Mouse (Mus musculus) MEL (cell line): ENCODE measurements around the gene Parp4. TPM values are rescaled to one million over a fixed set of nuclear protein-coding genes. Genes with fewer than 3 reads are reported as not detected.

Experiments
- DNase-seq: peaks from one replicate; pipeline ENCODE4 v3.0.0; 2011; ENCODE audit warnings: low read depth, low spot score
- H3K27ac ChIP-seq: 2 replicates; pipeline ENCODE4 v1.5.1; 2012; ENCODE audit warnings: low read depth, mild to moderate bottlenecking, control low read depth, low read length, moderate library complexity; ENCODE audit not compliant: control insufficient read depth
- H3K27me3 ChIP-seq, 2 experiments: fragments of 150-350 bp in 1 of 2; sonication (generic) in 1 of 2; 2 replicates each; pipeline ENCODE4 v1.6.1; 2012; ENCODE audit warnings: low read length in 2 of 2, mild to moderate bottlenecking in 2 of 2, improper control_type of control experiment in 1 of 2, moderate library complexity in 1 of 2; ENCODE audit not compliant: insufficient read depth in 2 of 2, control insufficient read depth in 1 of 2
- H3K36me3 ChIP-seq, 2 experiments: 2 replicates each; pipeline ENCODE4 v1.6.1; 2012 to 2014; ENCODE audit warnings: low read length in 2 of 2, improper control_type of control experiment in 1 of 2, inconsistent platforms in 1 of 2, mild to moderate bottlenecking in 1 of 2; ENCODE audit not compliant: insufficient read depth in 2 of 2, control insufficient read depth in 1 of 2
- H3K4me1 ChIP-seq, 2 experiments: fragments of 150-350 bp in 1 of 2; sonication (generic) in 1 of 2; 2 replicates each; pipeline ENCODE4 v1.6.1; 2012; ENCODE audit warnings: low read length in 2 of 2, improper control_type of control experiment in 1 of 2, mild to moderate bottlenecking in 1 of 2; ENCODE audit not compliant: insufficient read depth in 2 of 2, control insufficient read depth in 1 of 2
- H3K4me3 ChIP-seq, 2 experiments: fragments of 150-350 bp in 1 of 2; sonication (generic) in 1 of 2; 2 replicates each; pipeline ENCODE4 v1.5.1; 2012; ENCODE audit warnings: low read depth in 2 of 2, low read length in 2 of 2, mild to moderate bottlenecking in 2 of 2, moderate library complexity in 2 of 2, control low read depth in 1 of 2, improper control_type of control experiment in 1 of 2; ENCODE audit not compliant: control insufficient read depth in 1 of 2, insufficient read depth in 1 of 2
- H3K79me2 ChIP-seq: 2 replicates; pipeline ENCODE4 v1.6.1; 2012; ENCODE audit warnings: mild to moderate bottlenecking, low read length, moderate library complexity; ENCODE audit not compliant: control insufficient read depth, poor library complexity, insufficient read depth
- H3K9ac ChIP-seq: 2 replicates; pipeline ENCODE4 v1.6.1; 2012; ENCODE audit warnings: low read depth, mild to moderate bottlenecking, control low read depth, low read length, moderate library complexity; ENCODE audit not compliant: control insufficient read depth, poor library complexity, severe bottlenecking
- H3K9me3 ChIP-seq: fragments of 150-350 bp; sonication (generic); replicated peaks from 2 replicates; pipeline ENCODE4 v1.6.1; 2012; ENCODE audit warnings: mild to moderate bottlenecking, low read length, improper control_type of control experiment, moderate library complexity; ENCODE audit not compliant: insufficient read depth
- CHD1 ChIP-seq: IDR thresholded peaks from 2 replicates; pipeline ENCODE4 v1.6.1; 2012; ENCODE audit warnings: low read depth, mild to moderate bottlenecking, inconsistent platforms, low read length, improper control_type of control experiment
- CTCF ChIP-seq, 3 experiments: IDR thresholded peaks in 2 of 3; conservative IDR thresholded peaks in 1 of 3; 2 replicates each; pipeline ENCODE4 v1.5.1; 2011 to 2012; ENCODE audit warnings: low read length in 3 of 3, low read depth in 2 of 3, mild to moderate bottlenecking in 2 of 3, improper control_type of control experiment in 1 of 3, inconsistent platforms in 1 of 3, mixed read lengths in 1 of 3, moderate library complexity in 1 of 3; ENCODE audit not compliant: control insufficient read depth in 1 of 3, insufficient read depth in 1 of 3, poor library complexity in 1 of 3, severe bottlenecking in 1 of 3
- ELF1 ChIP-seq: IDR thresholded peaks from 2 replicates; pipeline ENCODE4 v1.6.1; 2014; ENCODE audit warnings: low read depth, mild to moderate bottlenecking, inconsistent platforms, low read length, improper control_type of control experiment, moderate library complexity
- EP300 ChIP-seq, 2 experiments: IDR thresholded peaks; 2 replicates each; pipeline ENCODE4 v1.6.1; 2011; ENCODE audit warnings: improper control_type of control experiment in 2 of 2, low read length in 2 of 2, low read depth in 1 of 2, mild to moderate bottlenecking in 1 of 2
- JUND ChIP-seq: IDR thresholded peaks from 2 replicates; pipeline ENCODE4 v1.6.1; 2011; ENCODE audit warnings: low read depth, mild to moderate bottlenecking, improper control_type of control experiment, low read length
- KAT2A ChIP-seq: conservative IDR thresholded peaks from 2 replicates; pipeline ENCODE4 v1.6.1; 2012; ENCODE audit warnings: low read depth, low read length, improper control_type of control experiment, inconsistent platforms
- MAFK ChIP-seq: IDR thresholded peaks from 2 replicates; pipeline ENCODE4 v1.6.1; 2011; ENCODE audit warnings: low read depth, mild to moderate bottlenecking, low read length, improper control_type of control experiment, borderline replicate concordance
- MEF2A ChIP-seq: IDR thresholded peaks from 2 replicates; pipeline ENCODE4 v1.6.1; 2014; ENCODE audit warnings: low read depth, mild to moderate bottlenecking, inconsistent platforms, low read length, improper control_type of control experiment; ENCODE audit not compliant: poor library complexity, insufficient replicate concordance, severe bottlenecking; ENCODE audit errors: extremely low read depth
- MYB ChIP-seq: IDR thresholded peaks from 2 replicates; pipeline ENCODE4 v1.6.1; 2011; ENCODE audit warnings: mild to moderate bottlenecking, low read depth, low read length, improper control_type of control experiment
- MYC ChIP-seq: IDR thresholded peaks from 2 replicates; pipeline ENCODE4 v1.6.1; 2011; ENCODE audit warnings: low read depth, mild to moderate bottlenecking, low read length, improper control_type of control experiment, moderate library complexity
- NRF1 ChIP-seq: IDR thresholded peaks from 2 replicates; pipeline ENCODE4 v1.6.1; 2014; ENCODE audit warnings: low read depth, mild to moderate bottlenecking, inconsistent platforms, low read length, improper control_type of control experiment, moderate library complexity; ENCODE audit not compliant: poor library complexity, insufficient read depth, severe bottlenecking
- POLR2AphosphoS5 ChIP-seq: IDR thresholded peaks from 2 replicates; pipeline ENCODE4 v1.6.1; 2012; ENCODE audit warnings: low read depth, borderline replicate concordance, mild to moderate bottlenecking, inconsistent platforms, low read length, moderate library complexity, mixed read lengths
- TCF12 ChIP-seq: IDR thresholded peaks from 2 replicates; pipeline ENCODE4 v1.6.1; 2014; ENCODE audit warnings: low read depth, mild to moderate bottlenecking, inconsistent platforms, low read length, improper control_type of control experiment, moderate library complexity
- UBTF ChIP-seq: IDR thresholded peaks from 2 replicates; pipeline ENCODE4 v1.6.1; 2012; ENCODE audit warnings: low read depth, mild to moderate bottlenecking, inconsistent platforms, low read length, improper control_type of control experiment, moderate library complexity, borderline replicate concordance; ENCODE audit not compliant: insufficient read depth
- polyA plus RNA-seq, 2 experiments: library from polyadenylated mRNA; stranded (reverse) in 1 of 2; unstranded in 1 of 2; fragments of >175 nt in 1 of 2; fragments of >200 nt in 1 of 2; gene quantifications; 2 replicates each; pipeline versions ENCODE4 v1.2.1 to v1.2.4; 2012; ENCODE audit warnings: low replicate concordance in 2 of 2, low read depth in 1 of 2; ENCODE audit not compliant: insufficient read length in 2 of 2, insufficient read depth in 1 of 2, missing spikeins in 1 of 2
- total RNA-seq: library from RNA; depleted of rRNA; stranded (reverse); fragments of 300-350 nt; gene quantifications from 2 replicates; pipeline ENCODE4 v1.2.3, GENCODE M21; 2012

The Parp4 gene
- total and polyA plus RNA-seq, 3 experiments, result 1.5 to 5.2 TPM; not detected in 1

GRCm38 (mm10) chr14:56544946-56545345 is 30.5 kb upstream of the Parp4 start:
- Histone ChIP-seq H3K4me3 (no peak overlapping the region), H3K36me3 (no peaks in the 10 kb centered on the region), H3K79me2 (no peaks in the 10 kb centered on the region), H3K9ac (no peak overlapping the region), H3K27ac (no peak overlapping the region), H3K27me3 (no peaks in the 10 kb centered on the region), H3K9me3 (no peaks in the 10 kb centered on the region), H3K4me1 (no peaks in the 10 kb centered on the region)
- no peak for DNase-seq
- TF ChIP-seq JUND (no peak), ELF1 (no peak), CTCF (IDR thresholded peaks at IDR 0.05 in 2 of 3, conservative IDR thresholded peaks at IDR 0.05 in 1 of 3; ENCODE audit: control insufficient read depth in 1 of 3, insufficient read depth in 1 of 3, low read depth in 2 of 3, low read length in 3 of 3, poor library complexity in 1 of 3, severe bottlenecking in 1 of 3) (no peak), MYB (no peak), POLR2AphosphoS5 (no peak)
- TF ChIP-seq, all 39 proteins: peak for 0

- no peak overlapping the region for H3K9ac ChIP-seq
These were observed 29.9 kb upstream of the Parp4 start for GRCm38 (mm10) chr14:56545491-56545890.

GRCm38 (mm10) chr14:56550960-56551359 is 24.5 kb upstream of the Parp4 start:
- Histone ChIP-seq H3K4me3 (no peak overlapping the region), H3K27ac (no peak overlapping the region), H3K36me3 (no peaks in the 10 kb centered on the region), H3K9ac (no peak overlapping the region), H3K79me2 (no peaks in the 10 kb centered on the region), H3K4me1 (no peaks in the 10 kb centered on the region), H3K27me3 (no peaks in the 10 kb centered on the region), H3K9me3 (no peaks in the 10 kb centered on the region)
- no peak for DNase-seq
- TF ChIP-seq MAFK, result no peak
- no peak for TF ChIP-seq NRF1
- no peak for TF ChIP-seq KAT2A
- no peak for TF ChIP-seq MEF2A
- no peak for TF ChIP-seq MYB
- TF ChIP-seq MYC, result no peak
- no peak for TF ChIP-seq EP300 (IDR thresholded peaks at IDR 0.05; ENCODE audit: low read depth in 1 of 2, low read length in 2 of 2)
- no peak for TF ChIP-seq UBTF

More at GRCm38 (mm10) chr14:56545491-56545890, 29.9 kb upstream of the Parp4 start:
- H3K79me2 ChIP-seq, result no peaks in the 10 kb centered on the region
- no peaks in the 10 kb centered on the region for H3K9me3 ChIP-seq
- no peak for DNase-seq
- H3K27ac ChIP-seq, result no peak overlapping the region
- H3K36me3 ChIP-seq, result no peaks in the 10 kb centered on the region
- TF ChIP-seq TCF12 (no peak), CHD1 (no peak)
- H3K4me1 ChIP-seq, result no peaks in the 10 kb centered on the region
- H3K4me3 ChIP-seq, result no peak overlapping the region
- H3K27me3 ChIP-seq, result no peaks in the 10 kb centered on the region
